Mouse (Mus musculus): ENCODE results near the gene Uox.

- TF ChIP-seq CTCF (IDR thresholded peaks at IDR 0.05; ENCODE audit: low read depth), result no peak
- no peak for TF ChIP-seq EP300 (IDR thresholded peaks at IDR 0.05; ENCODE audit: low read depth)
These were observed 35.2 kb upstream of the Uox start for GRCm38 (mm10) chr3:146534986-146535385.
